Comparison of ENCODE assay signal across 16 mouse cellular contexts in the genomic region with DNA sequence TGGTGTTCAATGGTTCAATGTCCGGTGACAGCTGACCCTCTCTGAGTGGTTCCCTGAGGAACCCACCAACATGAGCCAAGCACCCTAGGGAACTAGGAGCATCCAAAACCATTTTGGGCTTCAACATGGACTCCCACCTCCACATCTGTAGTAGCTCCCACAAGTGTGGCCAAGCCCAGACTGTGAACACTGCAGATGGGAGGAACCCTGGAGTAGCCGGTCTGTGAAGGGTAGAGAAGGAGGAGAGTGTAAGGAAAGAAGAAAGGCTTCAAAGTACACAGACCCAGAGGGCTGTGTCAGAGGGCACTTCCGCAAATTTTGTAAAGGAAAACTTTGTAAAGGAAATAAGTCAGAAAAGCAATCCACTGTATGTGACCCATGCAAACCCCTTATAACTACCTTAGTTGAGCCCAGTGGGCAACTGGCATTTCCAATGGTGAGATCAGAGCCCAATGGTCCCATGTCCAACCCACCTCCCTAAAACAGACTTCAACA.
"Had no signal": no experiment of that assay in that cellular context is flagged by ENCODE, and none has a peak within 500 bp of the region (broad histone marks: within the 10 kb centered on the region; RNA-seq: fewer than 3 reads in every experiment).

No protein-coding gene starts in this region.

- H3K27ac ChIP-seq: kidney, postnatal 0 days; limb, embryonic 12.5 days; liver, embryonic 14.5 days; midbrain, embryonic 15.5 days; neural tube, embryonic 13.5 days had no signal

- ATAC-seq: lung, postnatal 0 days; midbrain, embryonic 15.5 days had no signal

- H3K4me2 ChIP-seq: limb, embryonic 12.5 days; midbrain, embryonic 11.5 days; midbrain, embryonic 15.5 days; neural tube, embryonic 13.5 days had no signal

- H3K27me3 ChIP-seq: limb, embryonic 12.5 days; megakaryocyte, embryonic 14.5 days; midbrain, embryonic 15.5 days; neural tube, embryonic 13.5 days had no signal

- H3K4me3 ChIP-seq: limb, embryonic 12.5 days; megakaryocyte, embryonic 14.5 days; midbrain, embryonic 15.5 days; neural tube, embryonic 13.5 days had no signal

- H3K9me3 ChIP-seq: limb, embryonic 12.5 days; megakaryocyte, embryonic 14.5 days; midbrain, embryonic 15.5 days; neural tube, embryonic 13.5 days had no signal

- DNase-seq: kidney, adult 9 months; kidney, postnatal 36 days; lung, adult 2 months; lung, postnatal 36 days; retina, postnatal 1 day; right cerebral cortex, postnatal 4 days; spleen, adult 18-20 months; thymus, postnatal 36 days had no signal

- H3K9ac ChIP-seq: limb, embryonic 12.5 days; liver, embryonic 14.5 days; midbrain, embryonic 15.5 days; neural tube, embryonic 13.5 days had no signal

- H3K36me3 ChIP-seq: midbrain, embryonic 15.5 days had no signal
